ENCODE assay signal across 24 mouse cellular contexts in the genomic region with DNA sequence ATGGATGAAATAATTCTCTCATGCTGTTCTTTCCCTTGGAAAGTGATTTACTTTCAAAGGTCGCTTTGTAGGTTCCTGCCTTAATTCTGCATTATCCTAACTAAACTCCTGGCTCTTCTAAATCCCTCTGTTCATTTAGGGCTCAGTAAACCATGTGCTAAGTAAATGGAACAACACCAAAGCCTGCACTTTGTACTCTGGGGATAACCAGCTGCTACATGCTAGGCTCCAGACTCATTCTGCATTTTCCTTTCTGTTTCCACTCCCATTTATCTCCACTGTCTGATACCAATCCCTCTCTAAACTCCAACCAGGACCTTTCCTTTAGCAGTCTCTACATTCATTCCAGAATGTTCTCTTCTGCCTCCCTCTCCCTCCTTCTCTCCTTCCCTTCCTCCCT. TPM values are rescaled to one million over a fixed set of nuclear protein-coding genes. Genes with fewer than 3 reads are reported as not detected.
DNase-seq lines count a peak whose midpoint lies in the region; ATAC-seq and TF ChIP-seq lines count a peak whose summit lies in the region.
"Had no signal": no experiment of that assay in that cellular context is flagged by ENCODE, and none has a peak within 500 bp of the region (broad histone marks: within the 10 kb centered on the region; RNA-seq: fewer than 3 reads in every experiment).

No protein-coding gene starts in this region.

- H3K36me3 ChIP-seq in midbrain, embryonic 13.5 days, result no peaks in the 10 kb centered on the region
- H3K36me3 ChIP-seq in midbrain, embryonic 15.5 days (replicated peaks), result no peaks in the 10 kb centered on the region
- H3K36me3 ChIP-seq: embryonic facial prominence, embryonic 10.5 days; embryonic facial prominence, embryonic 12.5 days; forebrain, embryonic 15.5 days; G1E had no signal

- no peaks in the 10 kb centered on the region for H3K9me3 ChIP-seq in midbrain, embryonic 13.5 days
- no peaks in the 10 kb centered on the region for H3K9me3 ChIP-seq in midbrain, embryonic 15.5 days
- H3K9me3 ChIP-seq: embryonic facial prominence, embryonic 10.5 days; embryonic facial prominence, embryonic 12.5 days; forebrain, embryonic 13.5 days; forebrain, embryonic 15.5 days; G1E had no signal

- H3K4me1 ChIP-seq in midbrain, embryonic 13.5 days (replicated peaks), result 0 out of 2 replicates have a peak, but pooled peaks cover 8% of the 10 kb centered on the region
- no peaks in the 10 kb centered on the region; the same call in 1 of the 2 replicates for H3K4me1 ChIP-seq in midbrain, embryonic 15.5 days
- H3K4me1 ChIP-seq: embryonic facial prominence, embryonic 12.5 days; forebrain, embryonic 15.5 days had no signal

- 0 out of 2 replicates have a peak overlapping the region, but pooled peaks have one; percentile 7 for H3K27ac ChIP-seq in layer of hippocampus, adult 2 months
- H3K27ac ChIP-seq in midbrain, embryonic 13.5 days, result no peak overlapping the region
- no peak overlapping the region for H3K27ac ChIP-seq in midbrain, embryonic 15.5 days
- H3K27ac ChIP-seq: embryonic facial prominence, embryonic 10.5 days; embryonic facial prominence, embryonic 12.5 days; forebrain, embryonic 13.5 days; forebrain, embryonic 15.5 days had no signal

- TF ChIP-seq CTCF in layer of hippocampus, adult 2 months (conservative IDR thresholded peaks at IDR 0.05), result no peak

- 17% methylated on average over 1 of the region's 1 CpGs for WGBS in midbrain, embryonic 13.5 days
- 31% methylated on average over 1 of the region's 1 CpGs for WGBS in midbrain, embryonic 15.5 days

- H3K4me3 ChIP-seq in layer of hippocampus, adult 2 months, result no peak overlapping the region
- H3K4me3 ChIP-seq in midbrain, embryonic 13.5 days (replicated peaks), result no peak overlapping the region
- H3K4me3 ChIP-seq in midbrain, embryonic 15.5 days, result no peak overlapping the region
- H3K4me3 ChIP-seq: embryonic facial prominence, embryonic 10.5 days; embryonic facial prominence, embryonic 12.5 days; forebrain, embryonic 13.5 days; forebrain, embryonic 15.5 days had no signal

- no peak overlapping the region for H3K4me2 ChIP-seq in midbrain, embryonic 13.5 days (replicated peaks)
- no peak overlapping the region for H3K4me2 ChIP-seq in midbrain, embryonic 15.5 days
- H3K4me2 ChIP-seq: embryonic facial prominence, embryonic 12.5 days; forebrain, embryonic 13.5 days; forebrain, embryonic 15.5 days had no signal

- H3K27me3 ChIP-seq in midbrain, embryonic 13.5 days, result no peaks in the 10 kb centered on the region
- H3K27me3 ChIP-seq in midbrain, embryonic 15.5 days (replicated peaks), result no peaks in the 10 kb centered on the region
- H3K27me3 ChIP-seq: CH12.LX; embryonic facial prominence, embryonic 12.5 days; forebrain, embryonic 13.5 days; forebrain, embryonic 15.5 days had no signal

- H3K9ac ChIP-seq in midbrain, embryonic 13.5 days (replicated peaks), result no peak overlapping the region
- no peak overlapping the region for H3K9ac ChIP-seq in midbrain, embryonic 15.5 days
- H3K9ac ChIP-seq: embryonic facial prominence, embryonic 12.5 days; forebrain, embryonic 13.5 days; forebrain, embryonic 15.5 days; forebrain, postnatal 0 days had no signal

- ATAC-seq in midbrain, embryonic 13.5 days, result 0 out of 2 replicates have a peak, but pooled peaks have one; percentile 53
- ATAC-seq in midbrain, embryonic 15.5 days (replicated peaks), result no peak
- ATAC-seq: activated CD4-positive, CD25-positive, alpha-beta regulatory T cell, adult 4 months; CD4-positive, CD25-positive, alpha-beta regulatory T cell, adult 4 months; forebrain, embryonic 13.5 days; forebrain, embryonic 15.5 days; forebrain, postnatal 0 days; Patski had no signal

- DNase-seq in cerebellum, postnatal 10 days, result peak; percentile 18 to 33
- DNase-seq in cerebellum, adult 11 months, result no peak
- DNase-seq in layer of hippocampus, adult 2 months (ENCODE audit: low spot score in 2 of 2), result no peak
- DNase-seq in layer of hippocampus, adult 8-10 months (ENCODE audit: low spot score in 2 of 2), result no peak
- DNase-seq: adrenal gland, adult 2 months; adrenal gland, postnatal 10 days; adrenal gland, postnatal 25 days; B cell, adult 2 months; forebrain, postnatal 0 days had no signal

RNA-seq across cellular contexts. Expression of a gene that starts 46.7 kb away (rescaled TPM):
- not detected for total RNA-seq in layer of hippocampus, adult 2 months (2021)
- total RNA-seq in layer of hippocampus, adult 8-10 months (2022), result not detected
- polyA plus RNA-seq in midbrain, embryonic 13.5 days (2015; fragmentation: Nextera tagmentation; extraction: Ambion mirVana), result not detected in 2 replicates
- not detected in 2 replicates for polyA plus RNA-seq in midbrain, embryonic 15.5 days (2015; fragmentation: Nextera tagmentation; extraction: Ambion mirVana)
- total RNA-seq: adrenal gland, adult 2 months; adrenal gland, postnatal 10 days; adrenal gland, postnatal 25 days; adrenal gland, postnatal 4 days; CH12.LX; forebrain, postnatal 0 days; G1E had no signal
- polyA plus RNA-seq: adrenal gland, adult 2 months; CD4-positive, CD25-positive, alpha-beta regulatory T cell, adult 4 months; cortical plate, adult 2 months; embryonic facial prominence, embryonic 10.5 days; embryonic facial prominence, embryonic 12.5 days; embryonic facial prominence, embryonic 14.5 days; forebrain, embryonic 11.5 days; forebrain, embryonic 13.5 days; forebrain, embryonic 15.5 days; forebrain, postnatal 0 days; G1E; Patski had no signal

Comparison
In these comparisons a context has a peak if more than half of its experiments do, and no peak if none do; other contexts are left out.
1. DNase-seq: peak in cerebellum, postnatal 10 days (2 of 2); none in cerebellum, adult 11 months (single experiment), layer of hippocampus, adult 2 months (0 of 2) and layer of hippocampus, adult 8-10 months (0 of 2).